Mouse (Mus musculus) forebrain, embryonic 12.5 days (tissue): ENCODE measurements around the gene BC025920. TPM values are rescaled to one million over a fixed set of nuclear protein-coding genes. Genes with fewer than 3 reads are reported as not detected.

Source experiments
- ATAC-seq: fragments of 200-750 bp; cut with Nextera tagmentation; 2 replicates; pipeline ENCODE4 v1.8.0; 2017; ENCODE audit warnings: moderate TSS enrichment; ENCODE audit not compliant: low FRiP score
- H3K27ac ChIP-seq: fragments of 300-500 bp; sonication (generic); 2 replicates; pipeline ENCODE4 v1.5.1; 2016; ENCODE audit warnings: mild to moderate bottlenecking
- H3K27me3 ChIP-seq: fragments of 300-500 bp; sonication (generic); 2 replicates; pipeline ENCODE4 v1.6.1; 2016; ENCODE audit warnings: mild to moderate bottlenecking
- H3K36me3 ChIP-seq: fragments of 300-500 bp; sonication (generic); replicated peaks from 2 replicates; pipeline ENCODE4 v1.6.1; 2016; ENCODE audit warnings: mild to moderate bottlenecking
- H3K4me1 ChIP-seq: fragments of 300-500 bp; sonication (generic); 2 replicates; pipeline ENCODE4 v1.6.1; 2016
- H3K4me2 ChIP-seq: fragments of 300-500 bp; sonication (generic); 2 replicates; pipeline ENCODE4 v1.6.1; 2016; ENCODE audit warnings: mild to moderate bottlenecking, moderate library complexity
- H3K4me3 ChIP-seq: fragments of 300-500 bp; sonication (generic); replicated peaks from 2 replicates; pipeline ENCODE4 v1.5.1; 2016; ENCODE audit warnings: mild to moderate bottlenecking
- H3K9ac ChIP-seq: fragments of 300-500 bp; sonication (generic); 2 replicates; pipeline ENCODE4 v1.6.1; 2016; ENCODE audit warnings: mild to moderate bottlenecking
- H3K9me3 ChIP-seq: fragments of 300-500 bp; sonication (generic); 2 replicates; pipeline ENCODE4 v1.6.1; 2016
- WGBS: fragments of 180-500 bp; shearing (Covaris S2); methylation state at CpG from one replicate; pipeline ENCODE4 v1.1.7; 2016; 5-methylcytosine and 5-hydroxymethylcytosine counted together
- polyA plus RNA-seq: library from polyadenylated mRNA; unstranded; fragments of >200 nt; fragmentation: Nextera tagmentation; extraction: Ambion mirVana; gene quantifications from 2 replicates; pipeline ENCODE4 v1.2.1, GENCODE M21; 2016

The BC025920 gene
- polyA plus RNA-seq, 1 experiment from 2014 or later = 2.2 TPM

- WGBS = 29% methylated on average over 20 of the region's 20 CpGs
- peaks cover 27% of the 10 kb centered on the region for H3K36me3 ChIP-seq
- no peak overlapping the region for H3K27ac ChIP-seq
- no peak overlapping the region for H3K4me3 ChIP-seq
- H3K9me3 ChIP-seq = no peaks in the 10 kb centered on the region
- peaks cover 82% of the 10 kb centered on the region for H3K27me3 ChIP-seq
- no peak overlapping the region for H3K4me2 ChIP-seq
- no peak overlapping the region for H3K9ac ChIP-seq
- ATAC-seq = no peak
- peaks cover 78% of the 10 kb centered on the region for H3K4me1 ChIP-seq
Measured at GRCm38 (mm10) chr10:81565257-81566228, 40.5 kb upstream of the BC025920 start.

GRCm38 (mm10) chr10:81568381-81569191, 37.5 kb upstream of the BC025920 start:
- Histone ChIP-seq H3K4me2 (peak overlapping the region; percentile 36), H3K9ac (no peak overlapping the region; the same call in 1 of the 2 replicates), H3K27me3 (peaks cover 79% of the 10 kb centered on the region), H3K27ac (peak overlapping the region; percentile 83), H3K9me3 (no peaks in the 10 kb centered on the region), H3K4me1 (peaks cover 71% of the 10 kb centered on the region), H3K4me3 (no peak overlapping the region), H3K36me3 (peaks cover 21% of the 10 kb centered on the region)
- 0 out of 2 replicates have a peak, but pooled peaks have one; percentile 5 for ATAC-seq
- WGBS = 6% methylated on average over 15 of the region's 16 CpGs

GRCm38 (mm10) chr10:81569507-81570237, 36.4 kb upstream of the BC025920 start:
- Histone ChIP-seq H3K9me3 (no peaks in the 10 kb centered on the region), H3K9ac (no peak overlapping the region), H3K4me2 (no peak overlapping the region), H3K4me3 (no peak overlapping the region), H3K27ac (peak overlapping the region; percentile 89), H3K27me3 (peaks cover 79% of the 10 kb centered on the region), H3K4me1 (peaks cover 70% of the 10 kb centered on the region), H3K36me3 (peaks cover 21% of the 10 kb centered on the region)
- no peak for ATAC-seq
- 25% methylated on average over 9 of the region's 9 CpGs for WGBS

- Histone ChIP-seq H3K27me3 (peaks cover 78% of the 10 kb centered on the region), H3K4me1 (peaks cover 70% of the 10 kb centered on the region), H3K9ac (peak overlapping the region; percentile 25; the same call in 1 of the 2 replicates), H3K4me2 (peak overlapping the region; percentile 63), H3K9me3 (no peaks in the 10 kb centered on the region), H3K27ac (peak overlapping the region; percentile 89), H3K4me3 (peak overlapping the region; percentile 32), H3K36me3 (peaks cover 15% of the 10 kb centered on the region)
- ATAC-seq = peak; percentile 25
- under 1% methylated on average over 9 of the region's 11 CpGs for WGBS
Measured at GRCm38 (mm10) chr10:81570238-81570800, 35.8 kb upstream of the BC025920 start.

GRCm38 (mm10) chr10:81570831-81571500, 35.1 kb upstream of the BC025920 start:
- Histone ChIP-seq H3K27me3 (peaks cover 78% of the 10 kb centered on the region), H3K9ac (peak overlapping the region; percentile 25; the same call in 1 of the 2 replicates), H3K4me3 (peak overlapping the region; percentile 32), H3K4me1 (peaks cover 71% of the 10 kb centered on the region), H3K4me2 (peak overlapping the region; percentile 63), H3K9me3 (no peaks in the 10 kb centered on the region), H3K36me3 (peaks cover 8% of the 10 kb centered on the region), H3K27ac (peak overlapping the region; percentile 89)
- peak; percentile 82 for ATAC-seq
- 1% methylated on average over 33 of the region's 34 CpGs for WGBS

GRCm38 (mm10) chr10:81571501-81571876, 34.6 kb upstream of the BC025920 start:
- Histone ChIP-seq H3K27ac (peak overlapping the region; percentile 89), H3K4me2 (peak overlapping the region; percentile 63), H3K36me3 (peaks cover 3% of the 10 kb centered on the region; the same call in 1 of the 2 replicates), H3K27me3 (peaks cover 78% of the 10 kb centered on the region), H3K9me3 (no peaks in the 10 kb centered on the region), H3K9ac (no peak overlapping the region), H3K4me3 (peak overlapping the region; percentile 32), H3K4me1 (peaks cover 74% of the 10 kb centered on the region)
- ATAC-seq = peak; percentile 93
- under 1% methylated on average over 18 of the region's 18 CpGs for WGBS

GRCm38 (mm10) chr10:81572133-81572671, 33.9 kb upstream of the BC025920 start:
- Histone ChIP-seq H3K4me2 (peak overlapping the region; percentile 63), H3K27me3 (peaks cover 78% of the 10 kb centered on the region), H3K36me3 (0 out of 2 replicates have a peak, but pooled peaks cover 1% of the 10 kb centered on the region), H3K4me1 (peaks cover 74% of the 10 kb centered on the region), H3K9me3 (no peaks in the 10 kb centered on the region), H3K4me3 (peak overlapping the region; percentile 32; the same call in 1 of the 2 replicates), H3K27ac (peak overlapping the region; percentile 37; the same call in 1 of the 2 replicates), H3K9ac (no peak overlapping the region)
- ATAC-seq = no peak
- WGBS = 3% methylated on average over 9 of the region's 9 CpGs

- Histone ChIP-seq H3K27me3 (peaks cover 79% of the 10 kb centered on the region), H3K9me3 (no peaks in the 10 kb centered on the region), H3K4me1 (peaks cover 70% of the 10 kb centered on the region), H3K9ac (no peak overlapping the region), H3K4me2 (no peak overlapping the region), H3K36me3 (no peaks in the 10 kb centered on the region), H3K4me3 (no peak overlapping the region), H3K27ac (no peak overlapping the region)
- 5% methylated on average over 9 of the region's 9 CpGs for WGBS
- ATAC-seq = no peak
Measured at GRCm38 (mm10) chr10:81572975-81573374, 33.1 kb upstream of the BC025920 start.

GRCm38 (mm10) chr10:81574081-81575056, 31.7 kb upstream of the BC025920 start, which contains the start of gene Tle2:
Gene Tle2, plus strand, starts transcription at chr10:81574561.
- peaks cover 57% of the 10 kb centered on the region for H3K4me1 ChIP-seq
- no peaks in the 10 kb centered on the region for H3K9me3 ChIP-seq
- peak within 1 kb of the TSS; percentile 63 for H3K9ac ChIP-seq
- no peak for ATAC-seq
- WGBS = 17% methylated on average over 10 of the region's 10 CpGs
- peak within 1 kb of the TSS; percentile 52 for H3K4me3 ChIP-seq
- peak within 1 kb of the TSS; percentile 74 for H3K4me2 ChIP-seq
- peaks cover 80% of the 10 kb centered on the region for H3K27me3 ChIP-seq
- H3K27ac ChIP-seq = peak within 1 kb of the TSS; percentile 19; the same call in 1 of the 2 replicates
- no peaks in the 10 kb centered on the region for H3K36me3 ChIP-seq

GRCm38 (mm10) chr10:81575208-81575631, 30.9 kb upstream of the BC025920 start:
- Histone ChIP-seq H3K9ac (peak overlapping the region; percentile 63), H3K27me3 (peaks cover 82% of the 10 kb centered on the region), H3K9me3 (no peaks in the 10 kb centered on the region), H3K36me3 (no peaks in the 10 kb centered on the region), H3K27ac (peak overlapping the region; percentile 19; the same call in 1 of the 2 replicates), H3K4me1 (peaks cover 49% of the 10 kb centered on the region), H3K4me2 (peak overlapping the region; percentile 74), H3K4me3 (peak overlapping the region; percentile 52)
- ATAC-seq = no peak
- 1% methylated on average over 22 of the region's 30 CpGs for WGBS
